Mouse (Mus musculus) layer of hippocampus, adult 9-10 months (tissue): ENCODE measurements at regions not wholly inside any gene's neighbourhood (a gene's known extent, or its start where the extent isn't known, plus 50 kb on each side); places are given as distances from the start of the nearest gene placed in this dataset.

Experiments
- DNase-seq: peaks from one replicate; pipeline ENCODE4 v3.0.0; 2022; ENCODE audit warnings: low spot score

DNA sequence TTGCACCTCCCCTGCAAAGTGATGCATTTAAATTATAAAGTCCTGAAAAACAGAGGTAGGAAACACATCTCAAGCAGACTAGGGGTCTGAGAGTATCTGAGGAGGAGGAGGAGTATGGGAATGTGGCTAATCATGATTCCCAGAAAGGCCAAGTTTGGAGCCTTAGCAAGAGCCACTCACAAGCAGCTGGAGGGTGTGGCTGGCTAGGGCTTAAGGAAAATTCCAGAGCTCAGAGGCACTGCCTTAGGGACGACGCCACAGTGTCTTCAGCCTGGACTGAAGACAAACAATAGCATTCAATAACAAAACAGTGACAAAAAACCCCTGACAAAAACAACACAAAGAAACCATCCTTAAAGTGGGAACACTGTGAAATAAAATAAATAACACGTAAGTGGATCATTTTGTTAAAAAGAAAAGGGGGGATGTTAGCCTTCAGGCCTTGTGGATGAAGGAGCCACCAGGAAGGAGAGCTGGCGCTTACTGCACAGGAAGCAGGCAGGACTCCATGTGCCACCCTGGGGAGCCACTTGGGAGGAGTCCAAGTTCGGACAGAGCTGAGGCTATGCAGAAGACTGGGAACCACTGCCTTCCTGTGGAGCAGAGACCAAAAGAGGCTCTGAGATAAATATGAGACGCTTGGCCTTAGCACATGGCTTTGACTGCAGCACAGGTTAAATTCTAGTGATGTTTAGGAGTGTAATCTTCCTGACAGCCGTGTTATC, 56.6 kb upstream of the Serpine2 start:
- DNase-seq = no peak
